Mouse (Mus musculus): ENCODE measurements around the gene Gm20458.

DNA sequence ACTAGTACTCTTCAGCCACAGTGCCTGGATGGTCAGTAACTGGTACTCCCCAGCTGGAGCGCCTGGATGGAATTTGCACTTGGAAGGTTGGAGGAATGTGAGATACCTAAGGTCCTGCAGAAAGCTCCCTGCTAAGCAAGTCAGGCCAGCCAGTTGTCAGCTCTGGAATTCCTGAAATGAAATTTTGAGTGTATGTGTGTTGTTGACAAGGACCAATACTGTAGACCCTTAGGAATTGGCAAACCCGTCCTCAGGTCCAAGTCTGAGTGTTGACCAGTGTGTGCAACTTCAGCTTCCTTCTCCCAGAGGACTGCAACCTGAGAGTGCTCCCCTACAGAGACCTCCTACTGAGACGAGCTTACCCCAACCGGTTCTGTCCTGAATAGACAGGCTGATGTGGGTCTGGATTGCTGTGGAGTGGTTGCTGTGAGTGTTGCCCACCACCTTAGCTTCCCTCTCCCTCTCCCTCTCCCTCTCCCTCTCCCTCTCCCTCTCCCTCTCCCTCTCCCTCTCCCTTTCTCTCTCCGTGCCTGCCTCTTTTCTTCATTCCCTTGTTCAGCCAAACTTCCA lies 49.9 kb downstream of the Gm20458 start:
- TF ChIP-seq CTCF (IDR thresholded peaks at IDR 0.05; ENCODE audit: borderline replicate concordance, control insufficient read depth, extremely low read depth, insufficient read depth, low read length, poor library complexity) (no peak), POLR2A (IDR thresholded peaks at IDR 0.05; ENCODE audit: control insufficient read depth, extremely low read depth, insufficient read depth, low read length, poor library complexity) (no peak)

Data from thymus, adult 2 months (tissue).